Mouse (Mus musculus) hindbrain, embryonic 10.5 days (tissue): ENCODE results near the gene Tpx2. TPM values are rescaled to one million over a fixed set of nuclear protein-coding genes. Genes with fewer than 3 reads are reported as not detected.

Experiments
- polyA plus RNA-seq: library from polyadenylated mRNA; unstranded; fragments of >200 nt; fragmentation: Nextera tagmentation; extraction: Ambion mirVana; gene quantifications from 2 replicates; pipeline ENCODE4 v1.2.1, GENCODE M21; 2016

Gene Tpx2
- polyA plus RNA-seq, 1 experiment from 2014 or later, result 106 TPM

Other genes starting within 250 kb of the Tpx2 start
- gene Defb45, start 248.6 kb upstream of the Tpx2 start, polyA plus RNA-seq, result not detected in 2 replicates
- gene Defb36, start 243.6 kb upstream of the Tpx2 start, polyA plus RNA-seq, result not detected in 2 replicates
- gene Defb25, start 224.9 kb upstream of the Tpx2 start, polyA plus RNA-seq, result not detected in 2 replicates
- 0.35 and 0.37 TPM in 2 replicates for gene Rem1, start 221.0 kb upstream of the Tpx2 start, polyA plus RNA-seq
- 103 and 134 TPM in 2 replicates for gene H13, start 178.5 kb upstream of the Tpx2 start, polyA plus RNA-seq
- gene Mcts2, start 160.9 kb upstream of the Tpx2 start, polyA plus RNA-seq, result 41.1 and 48.7 TPM in 2 replicates
- 168 and 176 TPM in 2 replicates for gene Id1, start 111.7 kb upstream of the Tpx2 start, polyA plus RNA-seq
- gene Cox4i2, start 93.8 kb upstream of the Tpx2 start, polyA plus RNA-seq, result 5.0 and 5.1 TPM in 2 replicates
- 110 and 128 TPM in 2 replicates for gene Bcl2l1, start 16.2 kb upstream of the Tpx2 start, polyA plus RNA-seq
- gene Mylk2, start 63.4 kb downstream of the Tpx2 start, polyA plus RNA-seq, result 0.05 and 0.14 TPM in 2 replicates
- 0.56 and 1.0 TPM in 2 replicates for gene Foxs1, start 85.2 kb downstream of the Tpx2 start, polyA plus RNA-seq
- 1.1 and 1.4 TPM in 2 replicates for gene Dusp15, start 103.7 kb downstream of the Tpx2 start, polyA plus RNA-seq
- gene Ttll9, start 114.5 kb downstream of the Tpx2 start, polyA plus RNA-seq, result 1.6 and 1.9 TPM in 2 replicates
- 110 and 120 TPM in 2 replicates for gene Pdrg1, start 167.5 kb downstream of the Tpx2 start, polyA plus RNA-seq
- 0.73 and 1.1 TPM in 2 replicates for gene Xkr7, start 183.9 kb downstream of the Tpx2 start, polyA plus RNA-seq
- 1.3 and 1.8 TPM in 2 replicates for gene Ccm2l, start 218.0 kb downstream of the Tpx2 start, polyA plus RNA-seq